Mouse (Mus musculus) erythroblast, embryonic 14.5 days (primary cell): Measurements from ENCODE around the gene Nadk.

Experiments
- GATA1 ChIP-seq: IDR thresholded peaks from 2 replicates; pipeline ENCODE4 v1.6.1; 2012; ENCODE audit warnings: low read length, inconsistent platforms, mixed read lengths
- TAL1 ChIP-seq: IDR thresholded peaks from 3 replicates; pipeline ENCODE4 v1.6.1; 2012; ENCODE audit warnings: low read length, inconsistent platforms, mixed read lengths

DNA sequence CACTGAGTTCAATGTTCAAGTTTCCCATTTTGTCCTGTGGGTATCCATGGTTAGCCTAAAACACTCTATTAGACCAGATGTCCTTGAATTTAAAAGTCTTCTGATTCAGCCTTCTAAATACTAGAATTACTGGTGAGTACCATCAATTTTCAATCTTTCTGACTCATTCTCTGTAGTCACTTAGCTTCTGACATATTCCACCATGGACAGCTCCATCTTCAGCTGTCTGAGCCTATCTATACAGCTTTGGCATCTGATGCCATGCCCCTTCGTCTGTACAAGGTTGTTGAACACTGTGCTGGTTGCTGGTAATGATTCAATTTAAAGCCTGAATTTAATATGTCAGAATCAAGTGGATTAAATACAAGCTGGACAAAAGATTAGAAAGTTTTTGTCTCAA lies 6.7 kb upstream of the Nadk start:
- TF ChIP-seq GATA1 (no peak), TAL1 (no peak)
